22 mouse cellular contexts compared by ENCODE assay signal in the genomic region with DNA sequence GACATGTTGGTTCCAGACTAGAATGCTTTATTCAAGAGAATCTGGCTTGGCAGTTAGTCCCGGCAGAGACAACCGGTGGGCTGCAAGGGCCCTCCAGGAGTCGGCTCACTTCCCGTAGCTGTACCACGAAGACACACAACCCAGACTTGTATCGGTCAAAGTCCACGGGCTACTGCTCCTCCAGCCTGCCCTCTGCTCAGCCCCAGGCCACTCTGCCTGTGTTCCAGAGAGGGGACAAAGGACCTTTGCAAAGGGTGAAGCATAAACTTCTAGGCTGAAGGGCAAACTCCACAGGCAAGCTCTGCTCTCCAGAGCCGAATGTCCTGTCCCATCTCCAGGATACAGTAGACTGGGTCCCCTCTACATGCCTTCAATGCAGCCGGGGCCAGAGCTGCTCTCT. TPM values are rescaled to one million over a fixed set of nuclear protein-coding genes. Genes with fewer than 3 reads are reported as not detected.
"Had no signal": no experiment of that assay in that cellular context is flagged by ENCODE, and none has a peak within 500 bp of the region (broad histone marks: within the 10 kb centered on the region; RNA-seq: fewer than 3 reads in every experiment).

No protein-coding gene starts in this region.

- ATAC-seq: hindbrain, embryonic 16.5 days; liver, postnatal 0 days; lung, postnatal 0 days; midbrain, embryonic 13.5 days; midbrain, embryonic 16.5 days had no signal

- H3K4me3 ChIP-seq: intestine, embryonic 15.5 days; left cerebral cortex, adult 2 months; limb, embryonic 12.5 days; limb, embryonic 15.5 days; midbrain, embryonic 13.5 days; myocyte; neural tube, embryonic 13.5 days; stomach, embryonic 15.5 days had no signal

- H3K36me3 ChIP-seq: intestine, embryonic 15.5 days; midbrain, embryonic 13.5 days; stomach, embryonic 15.5 days had no signal

- H3K9me3 ChIP-seq: intestine, embryonic 15.5 days; limb, embryonic 12.5 days; limb, embryonic 15.5 days; midbrain, embryonic 13.5 days; neural tube, embryonic 13.5 days; stomach, embryonic 15.5 days had no signal

- H3K27me3 ChIP-seq: intestine, embryonic 15.5 days; limb, embryonic 15.5 days; midbrain, embryonic 13.5 days; neural tube, embryonic 13.5 days; stomach, embryonic 15.5 days had no signal

- H3K4me2 ChIP-seq: intestine, embryonic 15.5 days; limb, embryonic 12.5 days; limb, embryonic 15.5 days; liver, embryonic 11.5 days; lung, embryonic 14.5 days; midbrain, embryonic 13.5 days; neural tube, embryonic 13.5 days; stomach, embryonic 15.5 days had no signal

- H3K27ac ChIP-seq: intestine, embryonic 15.5 days; left cerebral cortex, adult 2 months; limb, embryonic 12.5 days; limb, embryonic 15.5 days; liver, embryonic 14.5 days; macrophage; midbrain, embryonic 13.5 days; neural tube, embryonic 13.5 days; stomach, embryonic 15.5 days had no signal

- DNase-seq: layer of hippocampus, postnatal 36 days; left cerebral cortex, postnatal 4 days; liver, postnatal 0 days; lung, embryonic 14.5 days; retina, postnatal 1 day; right cerebral cortex, postnatal 25 days; spleen, adult 18-20 months; thymus, postnatal 25 days had no signal

- H3K9ac ChIP-seq: intestine, embryonic 15.5 days; limb, embryonic 12.5 days; limb, embryonic 15.5 days; liver, embryonic 14.5 days; liver, postnatal 0 days; lung, embryonic 14.5 days; midbrain, embryonic 13.5 days; neural tube, embryonic 13.5 days had no signal

RNA-seq across cellular contexts. Expression of gene Rps6kl1, which starts 15.6 kb away (rescaled TPM):
- polyA plus RNA-seq: macrophage had no signal
